Mouse (Mus musculus) megakaryocyte, embryonic 14.5 days (primary cell): ENCODE results near the gene N4bp2l2. TPM values are rescaled to one million over a fixed set of nuclear protein-coding genes. Genes with fewer than 3 reads are reported as not detected.

Experiments
- H3K27me3 ChIP-seq: replicated peaks from 2 replicates; pipeline ENCODE3; 2012; ENCODE audit warnings: inconsistent platforms
- H3K36me3 ChIP-seq: replicated peaks from 2 replicates; pipeline ENCODE3; 2012; ENCODE audit warnings: low read length, inconsistent platforms, mixed read lengths
- H3K4me1 ChIP-seq: 2 replicates; pipeline ENCODE4 v1.6.1; 2012; ENCODE audit warnings: inconsistent platforms
- H3K4me3 ChIP-seq: replicated peaks from 2 replicates; pipeline ENCODE3; 2012; ENCODE audit warnings: moderate library complexity, mild to moderate bottlenecking, inconsistent platforms
- H3K9me3 ChIP-seq: 2 replicates; pipeline ENCODE4 v1.6.1; 2012; ENCODE audit warnings: inconsistent platforms
- FLI1 ChIP-seq: IDR thresholded peaks from 2 replicates; pipeline ENCODE4 v1.6.1; 2012; ENCODE audit warnings: low read length, inconsistent platforms, mixed read lengths
- GATA1 ChIP-seq: IDR thresholded peaks from 3 replicates; pipeline ENCODE4 v1.6.1; 2012; ENCODE audit warnings: mixed read lengths, low read length, inconsistent platforms, borderline replicate concordance
- polyA plus RNA-seq: library from polyadenylated mRNA; stranded (reverse); fragments of >175 nt; gene quantifications from 2 replicates; pipeline ENCODE4 v1.2.3, GENCODE M21; 2012; ENCODE audit warnings: low replicate concordance; ENCODE audit not compliant: insufficient read depth

Gene N4bp2l2
- polyA plus RNA-seq, 1 experiment, result 21.8 TPM

GRCm38 (mm10) chr5:150600554-150601440, 65.2 kb downstream of the N4bp2l2 start:
- peak overlapping the region; percentile 77 for H3K4me3 ChIP-seq

GRCm38 (mm10) chr5:150599301-150600294, 66.4 kb downstream of the N4bp2l2 start:
- Histone ChIP-seq H3K9me3 (no peaks in the 10 kb centered on the region), H3K27me3 (peaks cover 17% of the 10 kb centered on the region), H3K36me3 (no peaks in the 10 kb centered on the region), H3K4me1 (peaks cover 55% of the 10 kb centered on the region), H3K4me3 (peak overlapping the region; percentile 78)
- TF ChIP-seq GATA1, result no peak
- no peak for TF ChIP-seq FLI1

More at GRCm38 (mm10) chr5:150600554-150601440, 65.2 kb downstream of the N4bp2l2 start:
- Histone ChIP-seq H3K27me3 (peaks cover 9% of the 10 kb centered on the region), H3K36me3 (no peaks in the 10 kb centered on the region), H3K9me3 (no peaks in the 10 kb centered on the region), H3K4me1 (peaks cover 44% of the 10 kb centered on the region)
- no peak for TF ChIP-seq FLI1
- TF ChIP-seq GATA1, result no peak

- no peaks in the 10 kb centered on the region for H3K36me3 ChIP-seq
- H3K4me1 ChIP-seq, result peaks cover 60% of the 10 kb centered on the region
- H3K4me3 ChIP-seq, result peak overlapping the region; percentile 38
- no peak for TF ChIP-seq FLI1
- TF ChIP-seq GATA1, result no peak
- no peaks in the 10 kb centered on the region for H3K9me3 ChIP-seq
- H3K27me3 ChIP-seq, result peaks cover 24% of the 10 kb centered on the region
Measured at GRCm38 (mm10) chr5:150598202-150599119, 67.5 kb downstream of the N4bp2l2 start.

GRCm38 (mm10) chr5:150597088-150597487, 68.9 kb downstream of the N4bp2l2 start, which contains the start of gene N4bp2l1:
Gene N4bp2l1 (minus strand): TSS chr5:150597188.
- Histone ChIP-seq H3K9me3 (no peaks in the 10 kb centered on the region), H3K36me3 (no peaks in the 10 kb centered on the region), H3K4me1 (peaks cover 74% of the 10 kb centered on the region), H3K27me3 (peaks cover 31% of the 10 kb centered on the region), H3K4me3 (peak within 1 kb of the TSS; percentile 4)
- no peak for TF ChIP-seq FLI1
- TF ChIP-seq GATA1, result no peak

GRCm38 (mm10) chr5:150595366-150596016, 70.5 kb downstream of the N4bp2l2 start:
- Histone ChIP-seq H3K4me1 (peaks cover 66% of the 10 kb centered on the region), H3K4me3 (peak overlapping the region; percentile 73), H3K27me3 (peaks cover 31% of the 10 kb centered on the region), H3K9me3 (no peaks in the 10 kb centered on the region), H3K36me3 (peaks cover under 1% of the 10 kb centered on the region)
- TF ChIP-seq FLI1 (no peak), GATA1 (no peak)

- peaks cover 59% of the 10 kb centered on the region for H3K4me1 ChIP-seq
- H3K27me3 ChIP-seq, result peaks cover 31% of the 10 kb centered on the region
- H3K9me3 ChIP-seq, result no peaks in the 10 kb centered on the region
- peak overlapping the region; percentile 91 for H3K4me3 ChIP-seq
- peaks cover 2% of the 10 kb centered on the region for H3K36me3 ChIP-seq
- TF ChIP-seq FLI1, result no peak
- no peak for TF ChIP-seq GATA1
Measured at GRCm38 (mm10) chr5:150594649-150595339, 71.2 kb downstream of the N4bp2l2 start.

GRCm38 (mm10) chr5:150593756-150594648, 72.0 kb downstream of the N4bp2l2 start:
- peak overlapping the region; percentile 91 for H3K4me3 ChIP-seq
- peaks cover 51% of the 10 kb centered on the region for H3K4me1 ChIP-seq
- peaks cover 31% of the 10 kb centered on the region for H3K27me3 ChIP-seq
- no peaks in the 10 kb centered on the region for H3K9me3 ChIP-seq
- H3K36me3 ChIP-seq, result peaks cover 2% of the 10 kb centered on the region
- TF ChIP-seq GATA1, result no peak
